12 mouse cellular contexts compared by ENCODE assay signal in the genomic region with DNA sequence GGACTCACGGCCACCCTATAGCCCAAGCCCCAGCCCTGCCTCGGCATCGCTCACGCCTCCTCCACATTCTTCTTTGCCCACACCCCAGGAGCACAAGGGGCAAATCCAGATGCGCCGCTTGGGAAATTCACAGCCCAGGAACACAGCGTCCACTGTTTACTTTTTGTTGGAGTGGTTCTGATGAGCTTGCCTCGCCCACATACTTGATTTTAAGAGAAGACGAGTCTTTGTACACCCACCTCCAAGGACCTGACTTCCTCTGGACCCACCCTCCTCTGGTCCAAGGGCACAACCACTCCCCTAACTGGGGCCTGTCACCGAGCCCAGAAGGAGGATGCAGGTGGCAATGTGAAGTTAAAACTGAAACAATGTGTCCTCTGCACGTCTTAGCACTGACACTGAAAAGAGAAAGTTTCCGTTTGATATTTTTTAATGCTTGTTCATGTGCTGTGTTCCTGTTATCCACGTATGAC.
DNase-seq lines count a peak whose midpoint lies in the region; ATAC-seq lines count a peak whose summit lies in the region.
"Had no signal": no experiment of that assay in that cellular context is flagged by ENCODE, and none has a peak within 500 bp of the region (broad histone marks: within the 10 kb centered on the region; RNA-seq: fewer than 3 reads in every experiment).

No protein-coding gene starts in this region.

- intact Hi-C loops in heart, postnatal 14 days (cut with DNase I): no loop called here

- no peaks in the 10 kb centered on the region for H3K9me3 ChIP-seq in kidney, embryonic 14.5 days (ENCODE audit: control insufficient read depth, low read length)
- H3K9me3 ChIP-seq: hindbrain, embryonic 13.5 days had no signal

- no peak overlapping the region for H3K9ac ChIP-seq in kidney, embryonic 14.5 days (ENCODE audit: low read depth, low read length)
- H3K9ac ChIP-seq: hindbrain, embryonic 13.5 days had no signal

- WGBS in kidney, embryonic 14.5 days: 62% methylated on average over 13 of the region's 13 CpGs

- H3K27me3 ChIP-seq in kidney, embryonic 14.5 days (ENCODE audit: control insufficient read depth, insufficient read depth, low read length): no peaks in the 10 kb centered on the region

- no peak overlapping the region for H3K4me2 ChIP-seq in kidney, embryonic 14.5 days (replicated peaks; ENCODE audit: low read depth, low read length)
- H3K4me2 ChIP-seq: hindbrain, embryonic 13.5 days had no signal

- no peaks in the 10 kb centered on the region for H3K36me3 ChIP-seq in kidney, embryonic 14.5 days (ENCODE audit: control insufficient read depth, insufficient read depth, low read length)
- H3K36me3 ChIP-seq: hindbrain, embryonic 13.5 days had no signal

- peaks cover 5% of the 10 kb centered on the region; the same call in 1 of the 2 replicates for H3K4me1 ChIP-seq in kidney, embryonic 14.5 days (ENCODE audit: control insufficient read depth, insufficient read depth, low read length)

- no peak for DNase-seq in kidney, postnatal 14 days
- DNase-seq in lung, postnatal 36 days: peak; percentile 64
- peak; percentile 75 for DNase-seq in thymus, postnatal 14 days
- DNase-seq in urinary bladder, postnatal 25 days (ENCODE audit: low spot score): no peak
- DNase-seq in heart, postnatal 14 days: no peak
- DNase-seq in cerebellum, adult 8-10 months: no peak
- DNase-seq: B cell, adult 2 months; cerebellum, adult 9-10 months; kidney, postnatal 25 days had no signal

- 0 out of 2 replicates have a peak, but pooled peaks have one; percentile 18 for ATAC-seq in kidney, embryonic 14.5 days (ENCODE audit: low FRiP score, low TSS enrichment)
- peak; percentile 43 for ATAC-seq in common myeloid progenitor, adult 5-6 weeks (replicated peaks; ENCODE audit: low read depth, poor library complexity, severe bottlenecking)

- no peak overlapping the region for H3K27ac ChIP-seq in kidney, embryonic 14.5 days (ENCODE audit: low read depth, low read length)
- H3K27ac ChIP-seq: hindbrain, embryonic 13.5 days had no signal

- H3K4me3 ChIP-seq in kidney, embryonic 14.5 days (ENCODE audit: low read length): no peak overlapping the region
- H3K4me3 ChIP-seq: hindbrain, embryonic 13.5 days had no signal

Comparison
In these comparisons a context has a peak if more than half of its experiments do, and no peak if none do; other contexts are left out.
1. DNase-seq: peak in lung, postnatal 36 days (single experiment) and thymus, postnatal 14 days (single experiment); none in kidney, postnatal 14 days (single experiment), urinary bladder, postnatal 25 days (single experiment), heart, postnatal 14 days (0 of 2) and cerebellum, adult 8-10 months (single experiment).